Mouse (Mus musculus) thymus, adult 2 months (tissue): ENCODE measurements around the gene Crb1. TPM values are rescaled to one million over a fixed set of nuclear protein-coding genes. Genes with fewer than 3 reads are reported as not detected.

Experiments
- DNase-seq: peaks from one replicate; pipeline ENCODE4 v3.0.0; 2021
- H3K27ac ChIP-seq: fragments of 200-500 bp; 2 replicates; pipeline ENCODE4 v1.5.1; 2012; ENCODE audit warnings: low read length, control low read depth; ENCODE audit not compliant: control insufficient read depth, insufficient read depth
- H3K27me3 ChIP-seq: fragments of 200-500 bp; 2 replicates; pipeline ENCODE4 v1.6.1; 2012; ENCODE audit warnings: mild to moderate bottlenecking, low read length, moderate library complexity, mixed read lengths; ENCODE audit not compliant: control insufficient read depth, insufficient read depth
- H3K36me3 ChIP-seq: fragments of 200-500 bp; 2 replicates; pipeline ENCODE4 v1.6.1; 2012; ENCODE audit warnings: mild to moderate bottlenecking, low read length, moderate library complexity; ENCODE audit not compliant: control insufficient read depth, insufficient read depth
- H3K4me1 ChIP-seq: fragments of 200-500 bp; replicated peaks from 2 replicates; pipeline ENCODE4 v1.6.1; 2012; ENCODE audit warnings: low read length; ENCODE audit not compliant: control insufficient read depth, insufficient read depth
- H3K4me3 ChIP-seq: fragments of 200-500 bp; 2 replicates; pipeline ENCODE4 v1.5.1; 2012; ENCODE audit warnings: mild to moderate bottlenecking, low read length, control low read depth, moderate library complexity; ENCODE audit not compliant: control insufficient read depth, insufficient read depth
- CTCF ChIP-seq: fragments of 200-500 bp; IDR thresholded peaks from 2 replicates; pipeline ENCODE4 v1.5.1; 2012; ENCODE audit warnings: mild to moderate bottlenecking, control low read depth, low read length, moderate library complexity, borderline replicate concordance; ENCODE audit not compliant: control insufficient read depth, poor library complexity, insufficient read depth; ENCODE audit errors: extremely low read depth
- POLR2A ChIP-seq: fragments of 200-500 bp; IDR thresholded peaks from 2 replicates; pipeline ENCODE4 v1.6.1; 2012; ENCODE audit warnings: mild to moderate bottlenecking, low read length, control low read depth, moderate library complexity; ENCODE audit not compliant: control insufficient read depth, poor library complexity, insufficient read depth; ENCODE audit errors: extremely low read depth
- WGBS: fragments of 180-500 bp; shearing (Covaris S2); methylation state at CpG from one replicate; pipeline ENCODE4 v1.1.7; 2018; 5-methylcytosine and 5-hydroxymethylcytosine counted together
- polyA plus RNA-seq: library from polyadenylated mRNA; depleted of rRNA; stranded (reverse); fragments of >200 nt; gene quantifications from 2 replicates; pipeline ENCODE4 v1.2.3, GENCODE M21; 2012; rRNA removed

Crb1 gene
- 0.03 TPM in 1 of 2 replicates, not detected in the other for polyA plus RNA-seq

- H3K27me3 ChIP-seq = no peaks in the 10 kb centered on the region
- H3K4me3 ChIP-seq = no peak within 1 kb of the TSS
- WGBS = 23% methylated on average over 5 of the region's 5 CpGs
- H3K4me1 ChIP-seq = peaks cover 2% of the 10 kb centered on the region; the same call in 1 of the 2 replicates
- DNase-seq = no peak
- no peaks in the 10 kb centered on the region for H3K36me3 ChIP-seq
- TF ChIP-seq POLR2A = no peak
- no peak for TF ChIP-seq CTCF
- no peak within 1 kb of the TSS for H3K27ac ChIP-seq
Observed at GRCm38 (mm10) chr1:139376638-139377286, at the start of gene Crb1. TSS of gene Crb1 (minus strand) at chr1:139377100.

GRCm38 (mm10) chr1:139425006-139425405 lies 48.1 kb upstream of the Crb1 start:
- Histone ChIP-seq H3K27me3 (no peaks in the 10 kb centered on the region), H3K36me3 (0 out of 2 replicates have a peak, but pooled peaks cover 3% of the 10 kb centered on the region), H3K27ac (no peak overlapping the region), H3K4me3 (no peak overlapping the region), H3K4me1 (peaks cover 13% of the 10 kb centered on the region)
- 83% methylated on average over 3 of the region's 3 CpGs for WGBS
- TF ChIP-seq POLR2A (no peak), CTCF (no peak)
- no peak for DNase-seq

GRCm38 (mm10) chr1:139423931-139424330 lies 47.0 kb upstream of the Crb1 start:
- no peak overlapping the region for H3K4me3 ChIP-seq
- H3K4me1 ChIP-seq = peaks cover 13% of the 10 kb centered on the region
- WGBS = 70% methylated on average over 10 of the region's 10 CpGs
- H3K27ac ChIP-seq = no peak overlapping the region
- H3K36me3 ChIP-seq = no peaks in the 10 kb centered on the region
- DNase-seq = no peak
- TF ChIP-seq CTCF (no peak), POLR2A (no peak)
- no peaks in the 10 kb centered on the region for H3K27me3 ChIP-seq

GRCm38 (mm10) chr1:139422941-139423340 lies 46.0 kb upstream of the Crb1 start:
- 33% methylated on average over 10 of the region's 10 CpGs for WGBS
- TF ChIP-seq POLR2A (no peak), CTCF (no peak)
- H3K4me3 ChIP-seq = no peak overlapping the region; the same call in 1 of the 2 replicates
- no peaks in the 10 kb centered on the region for H3K27me3 ChIP-seq
- H3K27ac ChIP-seq = no peak overlapping the region
- DNase-seq = peak; percentile 22
- peaks cover 13% of the 10 kb centered on the region for H3K4me1 ChIP-seq
- H3K36me3 ChIP-seq = no peaks in the 10 kb centered on the region

DNA sequence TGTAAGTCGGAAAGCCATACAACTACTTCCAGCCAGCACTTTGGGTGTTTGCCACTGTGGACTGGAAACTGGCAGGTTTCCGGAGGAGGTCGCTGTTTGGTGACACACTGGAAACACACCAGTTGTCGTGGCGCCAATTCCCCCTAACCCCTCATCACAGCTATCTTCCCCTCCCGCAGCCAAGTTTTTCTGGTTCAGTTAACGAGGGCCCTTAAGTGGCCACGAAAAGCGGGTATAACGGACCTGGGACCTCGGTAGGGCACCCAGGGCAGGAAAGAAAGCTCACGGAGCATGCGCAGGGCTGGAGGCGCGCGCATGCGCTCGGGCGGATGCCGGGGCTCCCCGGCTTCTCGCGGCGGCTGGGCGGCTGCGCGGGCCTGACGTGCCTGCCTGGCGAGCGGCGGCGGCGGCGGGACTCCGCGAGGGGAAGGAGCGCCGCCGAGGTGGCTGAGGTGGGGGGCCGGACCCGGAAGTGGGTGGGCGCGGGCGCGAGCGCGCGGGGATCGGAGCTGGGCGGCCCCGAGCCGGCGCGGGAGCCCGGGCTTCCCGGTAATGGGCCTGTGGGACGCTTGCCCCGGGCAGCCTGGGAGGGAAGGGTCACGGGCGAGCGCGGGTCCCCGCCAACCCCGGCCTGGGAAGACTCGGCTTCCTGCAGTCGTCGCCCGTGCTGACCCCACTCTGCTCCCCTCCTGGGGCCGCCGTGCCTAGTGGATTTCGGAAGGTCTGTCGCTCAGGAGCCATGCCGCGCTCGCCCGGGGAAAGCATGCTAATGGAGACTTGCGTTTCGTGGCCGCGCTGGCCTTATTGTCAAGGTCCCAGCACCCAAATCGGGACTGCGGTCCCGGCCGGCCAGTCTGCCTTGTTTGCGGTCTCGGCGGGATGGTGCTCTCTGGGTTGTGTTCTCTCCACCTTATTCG lies 45.2 kb upstream of the Crb1 start, which contains the start of gene Zbtb41:
Zbtb41 (plus strand) TSS at position 414 of the 917 bp plus-strand sequence.
- DNase-seq = peak; percentile 89
- peaks cover 13% of the 10 kb centered on the region for H3K4me1 ChIP-seq
- H3K27me3 ChIP-seq = no peaks in the 10 kb centered on the region
- H3K27ac ChIP-seq = peak within 1 kb of the TSS; percentile 72
- under 1% methylated on average over 88 of the region's 88 CpGs for WGBS
- TF ChIP-seq CTCF (peak; percentile 69; the same call in 1 of the 2 replicates), POLR2A (peak; percentile 66; the same call in 1 of the 2 replicates)
- peak within 1 kb of the TSS; percentile 71 for H3K4me3 ChIP-seq
- no peaks in the 10 kb centered on the region for H3K36me3 ChIP-seq

DNA sequence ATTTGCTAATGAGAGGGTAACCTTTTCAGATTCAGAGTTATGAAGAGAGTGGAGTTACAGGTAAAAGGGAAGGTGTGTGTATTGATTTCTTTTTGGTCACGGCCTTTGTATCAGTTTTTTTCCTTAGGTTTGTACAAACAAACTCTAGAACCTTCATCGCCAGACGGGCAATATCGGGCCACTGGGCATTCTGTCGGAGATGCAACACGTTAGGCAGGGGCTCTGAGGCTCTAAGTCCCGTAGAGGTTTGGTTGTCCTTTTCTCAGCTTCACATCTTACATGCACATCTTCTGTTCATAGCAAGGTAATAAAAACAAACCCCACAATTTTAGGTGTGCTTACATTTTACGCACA lies 44.6 kb upstream of the Crb1 start:
- Histone ChIP-seq H3K36me3 (no peaks in the 10 kb centered on the region), H3K27me3 (no peaks in the 10 kb centered on the region), H3K4me3 (peak overlapping the region; percentile 71), H3K27ac (no peak overlapping the region), H3K4me1 (peaks cover 13% of the 10 kb centered on the region)
- TF ChIP-seq POLR2A = no peak
- TF ChIP-seq CTCF = no peak
- DNase-seq = no peak
- 4% methylated on average over 8 of the region's 8 CpGs for WGBS
